19 mouse cellular contexts compared by ENCODE assay signal in the genomic region with DNA sequence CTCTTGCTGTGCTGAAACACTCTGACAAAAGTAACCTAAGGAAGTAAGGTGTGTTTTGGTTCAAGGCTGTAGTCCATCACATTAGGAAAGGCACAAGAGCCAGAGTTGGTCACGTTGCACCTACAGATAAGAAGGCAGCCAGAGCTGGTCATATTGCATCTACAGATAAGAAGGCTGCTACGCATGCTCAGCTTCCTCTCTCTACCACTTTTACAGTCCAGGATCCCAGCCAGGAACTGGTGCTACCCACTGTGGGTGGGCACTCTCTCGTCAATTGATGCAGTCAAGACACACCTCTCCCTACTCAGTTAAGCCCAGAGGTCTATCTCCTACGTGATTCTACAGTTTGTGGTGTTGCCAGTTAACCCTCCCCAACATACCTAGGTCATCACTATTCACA.
"Had no signal": no experiment of that assay in that cellular context is flagged by ENCODE, and none has a peak within 500 bp of the region (broad histone marks: within the 10 kb centered on the region; RNA-seq: fewer than 3 reads in every experiment).

No protein-coding gene starts in this region.

- H3K27ac ChIP-seq: liver, embryonic 12.5 days; liver, embryonic 14.5 days; midbrain, embryonic 12.5 days; neural tube, embryonic 13.5 days had no signal

- H3K9me3 ChIP-seq: liver, embryonic 12.5 days; midbrain, embryonic 12.5 days; neural tube, embryonic 13.5 days had no signal

- H3K36me3 ChIP-seq: liver, embryonic 12.5 days; midbrain, embryonic 12.5 days; neural tube, embryonic 13.5 days had no signal

- H3K4me3 ChIP-seq: liver, embryonic 12.5 days; megakaryocyte, embryonic 14.5 days; midbrain, embryonic 12.5 days; myocyte; neural tube, embryonic 13.5 days had no signal

- ATAC-seq: liver, embryonic 12.5 days; midbrain, embryonic 16.5 days had no signal

- DNase-seq: lung, adult 18-20 months; lung, embryonic 14.5 days; lung, postnatal 10 days; lung, postnatal 4 days; midbrain, embryonic 14.5 days; retina, postnatal 1 day; right cerebral cortex, adult 18-20 months; right cerebral cortex, postnatal 25 days; right cerebral cortex, postnatal 4 days; spleen, adult 18-20 months; thymus, adult 18-20 months; thymus, postnatal 25 days had no signal

- H3K4me1 ChIP-seq: liver, embryonic 12.5 days; megakaryocyte, embryonic 14.5 days; midbrain, embryonic 12.5 days; neural tube, embryonic 13.5 days had no signal

- H3K4me2 ChIP-seq: liver, embryonic 12.5 days; lung, embryonic 14.5 days; midbrain, embryonic 12.5 days; neural tube, embryonic 13.5 days had no signal

- H3K9ac ChIP-seq: liver, embryonic 12.5 days; liver, embryonic 14.5 days; lung, embryonic 14.5 days; midbrain, embryonic 12.5 days; neural tube, embryonic 13.5 days had no signal

- H3K27me3 ChIP-seq: liver, embryonic 12.5 days; megakaryocyte, embryonic 14.5 days; neural tube, embryonic 13.5 days had no signal
